Mouse (Mus musculus) hindbrain, embryonic 10.5 days (tissue): Measurements from ENCODE around the gene Pbxip1. TPM values are rescaled to one million over a fixed set of nuclear protein-coding genes. Genes with fewer than 3 reads are reported as not detected.

Source experiments
- DNase-seq: peaks from one replicate; pipeline ENCODE4 v3.0.0-alpha.2; 2017; ENCODE audit warnings: low spot score
- H3K27ac ChIP-seq: fragments of 300-500 bp; sonication (generic); 2 replicates; pipeline ENCODE4 v1.5.1; 2016; ENCODE audit warnings: mild to moderate bottlenecking, moderate library complexity
- H3K27me3 ChIP-seq: fragments of 300-500 bp; sonication (generic); 2 replicates; pipeline ENCODE4 v1.6.1; 2016; ENCODE audit warnings: mild to moderate bottlenecking; ENCODE audit not compliant: poor library complexity, insufficient read depth, severe bottlenecking
- H3K36me3 ChIP-seq: fragments of 300-500 bp; sonication (generic); 2 replicates; pipeline ENCODE4 v1.6.1; 2016; ENCODE audit warnings: mild to moderate bottlenecking, moderate library complexity
- H3K4me1 ChIP-seq: fragments of 300-500 bp; sonication (generic); replicated peaks from 2 replicates; pipeline ENCODE4 v1.6.1; 2016; ENCODE audit warnings: mild to moderate bottlenecking
- H3K4me3 ChIP-seq: fragments of 300-500 bp; sonication (generic); 2 replicates; pipeline ENCODE4 v1.5.1; 2016; ENCODE audit warnings: mild to moderate bottlenecking, moderate library complexity
- H3K9me3 ChIP-seq: fragments of 300-500 bp; sonication (generic); 2 replicates; pipeline ENCODE4 v1.6.1; 2016; ENCODE audit warnings: mild to moderate bottlenecking, moderate library complexity
- WGBS: fragments of 180-500 bp; shearing (Covaris S2); methylation state at CpG from one replicate; pipeline ENCODE4 v1.1.7; 2016; 5-methylcytosine and 5-hydroxymethylcytosine counted together
- polyA plus RNA-seq: library from polyadenylated mRNA; unstranded; fragments of >200 nt; fragmentation: Nextera tagmentation; extraction: Ambion mirVana; gene quantifications from 2 replicates; pipeline ENCODE4 v1.2.1, GENCODE M21; 2016

Pbxip1 gene
- polyA plus RNA-seq, 1 experiment from 2014 or later, result 21.6 TPM

DNA sequence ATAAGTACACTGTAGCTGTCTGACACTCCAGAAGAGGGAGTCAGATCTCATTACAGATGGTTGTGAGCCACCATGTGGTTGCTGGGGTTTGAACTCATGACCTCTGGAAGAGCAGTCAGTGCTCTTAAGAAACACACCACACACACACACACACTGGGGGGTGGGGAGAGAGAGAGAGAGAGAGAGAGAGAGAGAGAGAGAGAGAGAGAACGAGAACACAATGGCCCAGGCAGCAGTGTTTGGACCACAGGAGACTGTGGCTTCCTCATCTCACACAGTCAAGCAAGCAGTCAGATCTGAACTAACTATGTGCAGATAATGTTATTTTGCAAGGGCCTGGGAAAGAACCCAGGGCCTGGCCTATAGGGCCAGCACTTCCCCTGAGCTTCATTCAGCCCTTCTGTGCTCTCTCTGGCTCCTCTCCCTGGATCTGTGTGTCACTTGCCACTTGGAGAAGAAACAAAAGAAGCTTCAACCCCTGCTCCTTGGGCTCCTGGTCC, 19.3 kb downstream of the Pbxip1 start:
- Histone ChIP-seq H3K27ac (peak overlapping the region; percentile 50), H3K4me3 (no peak overlapping the region), H3K9me3 (no peaks in the 10 kb centered on the region), H3K36me3 (no peaks in the 10 kb centered on the region), H3K27me3 (no peaks in the 10 kb centered on the region), H3K4me1 (peaks cover 49% of the 10 kb centered on the region)
- DNase-seq, result no peak
- WGBS, result 88% methylated on average over 1 of the region's 1 CpGs

DNA sequence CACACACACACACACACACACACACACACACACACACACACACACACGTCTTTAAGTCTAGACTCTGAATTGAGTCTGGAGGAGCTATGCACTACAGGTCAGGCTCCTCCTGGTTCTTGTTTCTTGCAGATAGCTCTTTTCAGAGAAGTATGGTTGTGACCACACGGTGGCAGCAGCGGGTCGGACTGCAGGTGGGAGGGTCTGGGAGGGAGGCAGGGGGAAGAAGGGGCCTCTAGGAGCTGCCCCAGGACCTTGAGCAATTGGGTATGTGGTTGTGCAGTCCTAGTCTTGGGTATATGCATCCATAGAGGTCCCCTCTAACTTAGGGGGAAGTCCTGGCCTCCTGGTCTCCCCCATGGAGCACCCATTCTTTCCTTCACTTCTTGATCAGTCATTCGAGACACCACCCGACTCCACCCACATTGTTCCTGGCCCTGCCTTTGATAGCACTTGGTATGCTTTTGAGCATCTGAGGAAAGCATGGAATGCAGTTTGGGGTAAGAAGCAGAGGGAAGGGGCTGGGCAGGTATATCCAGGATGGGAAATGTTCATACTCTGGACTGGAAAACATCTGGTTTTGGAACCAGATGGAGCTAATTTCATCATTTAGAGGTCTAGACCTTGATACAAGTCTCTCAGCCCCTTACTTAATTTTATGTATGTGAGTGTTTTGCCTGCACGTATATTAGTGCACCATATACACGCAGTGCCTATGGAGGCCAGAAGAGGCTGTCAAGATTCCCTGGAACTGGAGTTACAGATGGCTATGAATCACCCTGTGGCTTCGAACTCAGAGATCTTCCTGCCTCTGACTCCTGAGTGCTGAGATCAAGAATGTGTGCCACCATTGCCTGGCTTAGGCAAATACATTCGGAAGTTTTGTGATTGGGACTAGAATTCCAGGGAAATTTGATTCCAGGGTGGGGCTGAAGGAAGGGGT, 20.5 kb downstream of the Pbxip1 start:
- Histone ChIP-seq H3K27ac (peak overlapping the region; percentile 40; the same call in 1 of the 2 replicates), H3K4me1 (peaks cover 46% of the 10 kb centered on the region), H3K9me3 (no peaks in the 10 kb centered on the region), H3K4me3 (no peak overlapping the region), H3K27me3 (no peaks in the 10 kb centered on the region), H3K36me3 (peaks cover 8% of the 10 kb centered on the region; the same call in 1 of the 2 replicates)
- WGBS, result 35% methylated on average over 10 of the region's 10 CpGs
- peak; percentile 83 for DNase-seq

DNA sequence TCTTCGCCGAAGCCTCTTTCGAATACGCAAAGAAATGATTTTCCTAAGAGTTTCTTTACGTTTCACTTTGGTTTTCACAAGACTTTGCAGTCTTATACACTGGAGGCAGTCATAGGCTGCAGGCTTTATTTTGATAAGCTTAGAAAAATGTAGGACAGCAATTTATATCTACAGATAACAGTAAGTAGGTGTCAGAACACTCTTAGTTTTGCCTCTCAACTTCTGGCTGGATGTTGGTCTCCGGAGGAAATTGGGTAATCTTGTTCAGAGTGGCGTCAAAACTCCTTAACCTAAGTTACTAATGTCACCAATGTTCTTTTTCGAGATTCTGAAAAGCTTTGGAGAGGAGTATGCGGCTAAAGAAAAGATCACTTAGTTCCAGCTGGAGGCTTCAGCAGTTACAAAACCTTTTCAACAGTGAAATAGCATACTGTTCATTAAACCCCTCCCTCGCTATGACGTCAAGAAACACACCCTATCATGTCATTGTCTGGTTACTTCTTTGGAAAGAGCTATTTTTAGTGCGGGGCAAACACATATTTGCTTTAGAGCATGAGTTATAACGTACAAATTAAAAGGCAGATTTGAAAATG, 22.0 kb downstream of the Pbxip1 start:
- Histone ChIP-seq H3K4me3 (peak overlapping the region; percentile 66), H3K27ac (peak overlapping the region; percentile 93), H3K27me3 (no peaks in the 10 kb centered on the region), H3K36me3 (peaks cover 11% of the 10 kb centered on the region; the same call in 1 of the 2 replicates), H3K9me3 (no peaks in the 10 kb centered on the region), H3K4me1 (peaks cover 42% of the 10 kb centered on the region)
- 50% methylated on average over 13 of the region's 13 CpGs for WGBS
- peak; percentile 8 for DNase-seq

DNA sequence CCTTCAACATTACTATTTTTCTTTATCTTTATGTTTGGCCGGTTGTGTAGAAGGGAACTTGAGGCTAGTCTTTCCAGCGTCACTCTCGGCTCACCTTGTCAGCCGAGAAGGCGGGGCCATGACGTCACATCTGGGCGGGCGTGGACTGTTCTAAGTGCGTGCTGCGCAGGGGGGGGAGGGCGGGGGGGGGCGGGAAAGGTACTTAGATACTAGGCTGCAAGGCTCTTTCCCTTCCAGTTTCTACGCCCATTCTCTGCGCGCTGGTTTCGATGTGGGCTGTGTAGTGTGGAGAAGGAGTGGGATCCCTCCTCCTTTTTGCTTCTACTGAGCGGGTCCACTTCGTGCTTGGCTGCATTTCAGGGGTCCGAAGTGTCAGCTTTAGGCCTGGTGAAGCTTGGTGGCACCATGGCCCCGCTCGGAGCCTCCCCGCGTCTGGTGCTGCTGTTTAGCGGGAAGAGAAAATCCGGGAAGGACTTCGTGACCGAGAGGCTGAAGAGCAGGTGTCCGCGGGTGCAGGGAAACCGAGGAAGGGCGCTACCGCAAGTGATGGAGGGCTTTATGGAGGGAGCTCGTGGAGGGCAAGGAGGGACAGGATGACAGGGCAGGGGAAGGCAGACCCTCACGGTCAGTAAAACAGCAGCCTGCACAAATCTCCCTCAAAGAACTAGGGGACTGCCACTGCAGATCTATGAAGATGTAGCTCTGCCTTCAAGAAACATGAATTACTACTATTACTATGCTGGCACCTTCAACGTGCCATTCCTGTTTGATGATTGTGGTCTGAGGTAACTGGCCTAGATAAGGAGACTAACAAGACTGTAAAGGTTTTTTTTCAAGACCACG, 22.7 kb downstream of the Pbxip1 start:
- WGBS, result 2% methylated on average over 35 of the region's 36 CpGs
- peak; percentile 91 for DNase-seq
- H3K27ac ChIP-seq, result peak overlapping the region; percentile 93
- no peaks in the 10 kb centered on the region for H3K27me3 ChIP-seq
- H3K9me3 ChIP-seq, result no peaks in the 10 kb centered on the region
- peaks cover 13% of the 10 kb centered on the region for H3K36me3 ChIP-seq
- peak overlapping the region; percentile 66 for H3K4me3 ChIP-seq
- H3K4me1 ChIP-seq, result peaks cover 42% of the 10 kb centered on the region

DNA sequence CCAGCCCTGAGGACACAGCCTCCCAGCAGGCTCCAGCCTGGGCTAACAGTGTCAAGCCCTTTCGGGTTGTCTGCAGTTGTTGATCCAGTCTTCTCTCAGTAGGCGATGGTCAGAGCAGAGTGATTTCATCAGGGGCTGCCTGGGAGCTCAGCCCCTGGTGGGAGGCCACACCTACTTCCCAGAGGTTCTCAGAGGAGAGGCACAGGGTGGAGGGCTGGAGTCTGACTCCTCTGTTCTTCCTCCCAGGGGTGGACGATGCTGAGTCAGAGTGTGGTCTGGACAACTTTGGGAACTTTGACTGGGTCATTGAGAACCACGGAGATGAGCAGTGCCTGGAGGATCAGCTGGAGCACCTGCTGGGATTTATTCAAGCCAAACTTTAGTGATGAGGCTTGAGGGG, 31.8 kb downstream of the Pbxip1 start:
- WGBS, result 42% methylated on average over 4 of the region's 4 CpGs
- no peaks in the 10 kb centered on the region for H3K27me3 ChIP-seq
- peaks cover 49% of the 10 kb centered on the region for H3K36me3 ChIP-seq
- no peak for DNase-seq
- no peaks in the 10 kb centered on the region for H3K9me3 ChIP-seq
- H3K4me3 ChIP-seq, result no peak overlapping the region
- no peaks in the 10 kb centered on the region for H3K4me1 ChIP-seq
- no peak overlapping the region for H3K27ac ChIP-seq

DNA sequence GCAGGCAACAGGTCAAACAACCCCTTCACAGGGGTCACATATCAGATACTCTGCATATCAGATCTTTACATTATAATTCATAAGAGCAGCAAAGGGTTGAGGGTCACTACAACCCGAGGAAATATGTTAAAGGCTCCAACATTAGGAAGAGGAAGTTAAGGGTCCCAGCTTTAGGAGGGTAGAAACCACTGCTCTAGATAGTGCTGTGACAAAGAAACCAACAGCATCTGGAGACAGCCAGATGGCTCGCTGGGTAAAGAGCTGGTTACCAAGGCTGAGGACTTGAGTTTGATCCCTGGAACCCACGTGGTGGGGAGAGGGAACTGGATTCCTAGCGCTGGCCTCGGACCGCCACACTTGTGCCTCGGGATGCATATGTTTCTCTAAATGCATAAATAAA, 35.8 kb downstream of the Pbxip1 start:
- no peaks in the 10 kb centered on the region for H3K27me3 ChIP-seq
- no peaks in the 10 kb centered on the region for H3K4me1 ChIP-seq
- no peaks in the 10 kb centered on the region for H3K9me3 ChIP-seq
- no peak for DNase-seq
- H3K36me3 ChIP-seq, result peaks cover 28% of the 10 kb centered on the region
- H3K4me3 ChIP-seq, result no peak overlapping the region
- H3K27ac ChIP-seq, result no peak overlapping the region
- WGBS, result 85% methylated on average over 7 of the region's 7 CpGs

DNA sequence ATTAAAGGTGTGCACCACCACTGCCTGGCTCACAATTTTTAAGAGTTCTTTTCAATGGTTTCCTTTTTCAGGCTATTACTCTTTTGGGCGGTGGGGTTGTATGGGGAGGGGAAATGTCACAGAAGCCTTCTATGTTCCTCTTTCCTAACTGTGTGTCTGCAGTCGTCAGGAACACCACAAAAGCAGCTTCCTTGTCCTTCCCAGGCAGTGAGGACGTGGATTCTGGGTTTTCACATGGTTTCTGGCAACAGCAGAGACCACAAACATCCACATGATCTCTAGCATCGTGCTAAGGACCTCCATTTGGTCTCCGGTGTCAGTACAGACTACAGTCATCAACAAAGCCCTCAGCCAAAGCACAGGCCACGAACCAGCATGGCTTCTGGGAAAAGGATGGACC, 37.3 kb downstream of the Pbxip1 start:
- Histone ChIP-seq H3K27ac (no peak overlapping the region), H3K4me1 (no peaks in the 10 kb centered on the region), H3K27me3 (no peaks in the 10 kb centered on the region), H3K4me3 (no peak overlapping the region), H3K9me3 (no peaks in the 10 kb centered on the region), H3K36me3 (peaks cover 12% of the 10 kb centered on the region)
- DNase-seq, result no peak
- WGBS, result 79% methylated on average over 6 of the region's 6 CpGs

DNA sequence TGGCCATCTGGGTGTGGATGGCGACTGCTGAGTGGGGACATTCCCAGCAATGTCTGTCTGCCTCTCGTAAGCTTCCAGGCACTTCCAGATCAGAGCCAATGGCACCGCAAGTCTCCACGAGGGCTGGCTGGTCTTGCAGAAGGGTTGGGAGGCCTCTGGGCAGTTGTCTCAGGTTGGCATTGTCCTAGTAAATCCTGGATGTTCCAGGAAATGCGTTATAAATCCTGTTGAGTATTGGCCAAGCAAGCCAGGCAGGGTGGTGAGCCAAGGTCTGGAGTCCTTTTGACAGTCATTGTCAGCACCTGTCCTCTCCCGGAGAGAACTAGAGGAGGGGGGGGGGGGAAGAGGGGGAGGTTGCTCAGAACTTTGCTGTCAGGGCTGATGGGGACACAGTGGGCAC, 42.5 kb downstream of the Pbxip1 start:
- no peaks in the 10 kb centered on the region for H3K9me3 ChIP-seq
- DNase-seq, result no peak
- no peaks in the 10 kb centered on the region for H3K4me1 ChIP-seq

DNA sequence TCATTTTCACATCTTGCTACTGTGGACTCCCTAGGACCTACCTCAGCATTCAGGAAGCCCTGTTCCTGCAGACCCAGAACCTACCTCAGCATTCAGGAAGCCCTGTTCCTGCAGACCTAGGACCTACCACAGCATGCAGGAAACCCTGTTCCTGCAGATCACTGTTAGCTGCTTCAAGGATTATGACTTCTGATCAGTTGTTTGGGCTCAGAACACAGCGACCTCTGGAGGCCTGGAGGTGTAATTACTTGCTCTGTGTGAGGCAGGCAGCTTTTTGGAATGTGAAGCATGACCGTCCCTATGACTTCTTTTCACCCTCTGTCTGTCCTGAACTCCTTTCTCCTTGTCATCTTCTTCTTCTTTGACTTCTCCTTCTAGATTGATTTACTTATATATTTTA, 45.0 kb downstream of the Pbxip1 start:
- Histone ChIP-seq H3K9me3 (no peaks in the 10 kb centered on the region), H3K27ac (no peak overlapping the region), H3K4me1 (no peaks in the 10 kb centered on the region; the same call in 1 of the 2 replicates), H3K27me3 (0 out of 2 replicates have a peak, but pooled peaks cover 3% of the 10 kb centered on the region), H3K36me3 (no peaks in the 10 kb centered on the region), H3K4me3 (no peak overlapping the region)
- DNase-seq, result peak; percentile 21
- WGBS, result 40% methylated on average over 2 of the region's 2 CpGs

More for the DNA sequence above, 42.5 kb downstream of the Pbxip1 start:
- no peaks in the 10 kb centered on the region for H3K27me3 ChIP-seq
- 79% methylated on average over 6 of the region's 6 CpGs for WGBS
- H3K36me3 ChIP-seq, result no peaks in the 10 kb centered on the region
- no peak overlapping the region for H3K27ac ChIP-seq
- H3K4me3 ChIP-seq, result no peak overlapping the region

DNA sequence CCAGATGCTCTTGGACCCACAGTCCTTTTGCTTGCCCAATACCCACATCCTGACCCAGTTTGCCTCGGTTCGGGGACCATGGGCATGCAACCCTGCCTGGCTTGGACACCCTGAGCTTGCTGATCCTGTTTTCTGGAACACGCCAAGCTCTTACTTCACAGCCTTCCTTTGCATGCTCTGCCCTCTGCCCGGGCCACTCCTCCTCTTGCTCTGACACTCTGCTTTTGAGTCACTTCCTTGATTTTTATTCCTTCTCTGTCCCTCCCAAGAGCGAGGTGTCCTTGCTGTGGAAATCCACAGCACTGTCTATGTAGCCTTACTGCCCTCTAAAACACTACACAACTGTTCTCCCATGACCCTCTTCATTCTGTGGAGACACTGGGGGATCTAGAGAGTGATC, 45.7 kb downstream of the Pbxip1 start:
- Histone ChIP-seq H3K36me3 (no peaks in the 10 kb centered on the region), H3K27ac (no peak overlapping the region), H3K27me3 (peaks cover 8% of the 10 kb centered on the region), H3K4me3 (no peak overlapping the region), H3K4me1 (peaks cover 5% of the 10 kb centered on the region; the same call in 1 of the 2 replicates), H3K9me3 (no peaks in the 10 kb centered on the region)
- WGBS, result 89% methylated on average over 5 of the region's 5 CpGs
- no peak for DNase-seq

DNA sequence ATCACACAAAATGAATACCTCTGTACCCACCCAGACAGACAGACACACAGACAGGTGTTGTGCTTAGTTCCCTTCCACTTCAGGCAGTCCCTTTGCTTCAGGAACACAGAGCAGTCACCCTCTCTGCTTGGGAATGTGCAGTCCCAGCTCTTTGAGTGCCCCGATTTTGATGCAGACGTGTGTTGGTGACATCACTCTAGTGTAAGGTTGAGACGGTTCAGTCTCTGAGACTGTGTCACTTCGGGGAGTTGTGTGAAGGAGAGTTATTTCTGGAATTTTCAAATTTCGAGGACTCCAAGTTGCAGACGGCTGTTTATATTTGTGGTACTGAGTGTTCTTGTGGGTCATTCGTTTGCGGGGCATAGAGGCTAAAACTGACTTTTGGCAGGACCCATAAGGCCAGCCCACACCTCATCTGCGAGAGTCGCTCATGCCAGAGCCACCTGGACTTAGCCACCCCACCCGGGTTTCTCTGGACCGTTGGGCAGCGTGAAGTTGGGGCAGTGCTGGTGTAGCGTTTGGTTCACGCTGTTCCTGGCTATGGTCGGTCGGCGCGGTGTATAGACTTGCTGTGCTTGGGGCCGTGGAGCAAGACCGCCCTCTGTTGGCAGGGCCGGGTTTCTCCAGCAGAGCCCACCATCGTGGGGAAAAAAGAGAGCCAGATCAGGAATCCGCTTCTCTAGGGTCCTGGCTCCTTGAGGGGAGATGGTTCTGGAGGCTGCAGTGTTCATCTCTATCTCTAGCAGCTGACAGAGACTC, 48.4 kb downstream of the Pbxip1 start:
- peak; percentile 80 for DNase-seq
- H3K4me3 ChIP-seq, result no peak overlapping the region; the same call in 1 of the 2 replicates
- H3K9me3 ChIP-seq, result no peaks in the 10 kb centered on the region
- peaks cover 12% of the 10 kb centered on the region for H3K27me3 ChIP-seq
- H3K27ac ChIP-seq, result no peak overlapping the region
- H3K4me1 ChIP-seq, result peaks cover 6% of the 10 kb centered on the region; the same call in 1 of the 2 replicates
- no peaks in the 10 kb centered on the region for H3K36me3 ChIP-seq
- 22% methylated on average over 24 of the region's 24 CpGs for WGBS

DNA sequence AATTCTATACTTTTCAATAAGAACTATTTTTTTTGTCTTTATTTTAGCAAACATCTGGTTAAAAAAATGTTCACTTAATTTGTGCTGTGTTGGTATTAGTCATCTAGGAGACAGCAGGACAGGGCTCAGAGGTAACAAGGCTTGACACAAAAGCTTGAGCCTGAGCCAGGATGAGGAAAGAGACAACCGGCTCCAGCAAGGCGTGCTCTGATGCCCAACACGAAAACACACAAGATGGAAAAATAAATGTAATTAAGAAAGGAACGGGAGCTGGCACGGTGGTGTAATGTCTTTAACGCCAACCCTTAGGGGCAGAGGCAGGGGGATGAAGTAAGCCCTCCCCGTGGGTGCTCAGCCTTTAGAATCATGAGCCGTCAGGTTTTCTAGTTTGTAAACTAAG, 49.6 kb downstream of the Pbxip1 start:
- Histone ChIP-seq H3K27me3 (peaks cover 12% of the 10 kb centered on the region), H3K9me3 (no peaks in the 10 kb centered on the region), H3K36me3 (no peaks in the 10 kb centered on the region), H3K4me1 (peaks cover 6% of the 10 kb centered on the region; the same call in 1 of the 2 replicates), H3K4me3 (no peak overlapping the region), H3K27ac (no peak overlapping the region)
- 88% methylated on average over 8 of the region's 8 CpGs for WGBS
- no peak for DNase-seq
